Mouse (Mus musculus): Measurements from ENCODE around the gene Zfp872. TPM values are rescaled to one million over a fixed set of nuclear protein-coding genes. Genes with fewer than 3 reads are reported as not detected.
"Not testable (repeated sequence)": the region's sequence is repeated elsewhere in the genome, so short reads cannot be mapped to it uniquely, and the experiment has no call there.

Zfp872 gene
- 1.0 and 1.9 TPM in 2 replicates for polyA plus RNA-seq (2015; fragmentation: Nextera tagmentation; extraction: Ambion mirVana)

DNA sequence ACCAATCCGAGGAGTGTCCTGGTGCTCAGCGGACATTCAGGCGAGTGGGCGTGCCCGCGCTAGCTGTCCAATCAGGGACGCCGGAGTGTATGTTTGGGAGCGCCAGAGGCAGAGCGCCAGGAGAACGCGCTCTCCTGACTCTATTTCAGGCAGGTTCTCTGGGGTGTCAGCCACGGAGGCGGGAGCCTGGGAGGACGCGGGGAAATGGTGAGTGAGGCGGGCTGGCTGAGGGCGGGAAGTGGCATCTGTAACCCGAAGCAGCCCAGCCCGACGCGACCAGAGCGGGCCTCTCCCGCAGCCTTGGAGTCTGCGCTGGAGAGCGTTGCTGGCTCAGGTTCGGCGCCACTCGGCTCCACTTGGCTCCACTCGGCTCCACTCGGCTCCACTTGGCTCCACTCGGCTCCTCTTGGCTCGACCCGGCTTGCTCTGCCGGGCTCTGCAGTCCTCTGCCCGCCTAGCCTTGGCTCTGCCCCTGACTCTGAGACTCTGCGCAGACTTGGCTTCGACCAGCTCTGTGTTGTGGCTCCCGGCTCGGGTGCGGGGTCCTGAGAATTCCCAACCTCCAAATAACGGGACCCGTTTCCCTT is at the start of gene Zfp872:
TSS of gene Zfp872 (plus strand) at position 66 of the 587 bp plus-strand sequence.
- no peaks in the 10 kb centered on the region for H3K36me3 ChIP-seq (ENCODE audit: control insufficient read depth, insufficient read depth, low read length)
- no peak within 1 kb of the TSS for H3K27ac ChIP-seq (ENCODE audit: low read length)
- peak within 1 kb of the TSS; percentile 47 for H3K4me3 ChIP-seq (replicated peaks; ENCODE audit: low read length)
- peak within 1 kb of the TSS; percentile 66 for H3K4me2 ChIP-seq (ENCODE audit: low read depth, low read length)
- peaks cover 3% of the 10 kb centered on the region; the same call in 1 of the 2 replicates for H3K27me3 ChIP-seq (ENCODE audit: control insufficient read depth, insufficient read depth, low read length)
- H3K9ac ChIP-seq (ENCODE audit: low read length) = peak within 1 kb of the TSS; percentile 65
- no peaks in the 10 kb centered on the region for H3K4me1 ChIP-seq (ENCODE audit: control insufficient read depth, insufficient read depth, low read length)
- peak; percentile 80; the same call in 1 of the 2 replicates for ATAC-seq (ENCODE audit: insufficient read depth, low FRiP score)
- 0 out of 2 replicates have a peak, but pooled peaks cover 8% of the 10 kb centered on the region for H3K9me3 ChIP-seq (replicated peaks; ENCODE audit: control insufficient read depth, low read length)
- WGBS = 16% methylated on average over 43 of the region's 43 CpGs

DNA sequence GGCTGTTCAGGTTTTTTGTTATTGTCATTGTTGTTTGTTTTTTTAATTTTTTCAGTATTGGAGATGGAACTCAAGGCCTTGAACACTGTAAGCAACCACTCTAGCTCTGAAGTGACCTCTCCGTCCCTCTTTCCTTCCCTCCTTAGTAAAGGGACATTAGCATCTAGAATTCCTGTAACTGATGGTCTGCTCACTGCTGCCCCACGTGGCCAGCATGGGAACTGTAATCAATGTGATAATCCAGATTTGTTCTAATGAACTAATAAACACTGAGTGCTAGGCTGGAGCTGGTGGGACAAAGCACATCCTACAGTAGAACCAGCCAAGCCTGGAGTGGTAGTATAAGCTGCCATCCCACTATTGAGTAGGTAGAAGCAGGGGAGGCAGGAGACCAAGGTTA is 49.4 kb upstream of the Zfp872 start:
- ATAC-seq (ENCODE audit: insufficient read depth, low FRiP score) = no peak
- Histone ChIP-seq H3K27ac (ENCODE audit: low read length) (no peak overlapping the region), H3K36me3 (ENCODE audit: control insufficient read depth, insufficient read depth, low read length) (no peaks in the 10 kb centered on the region), H3K27me3 (ENCODE audit: control insufficient read depth, insufficient read depth, low read length) (no peaks in the 10 kb centered on the region), H3K4me3 (replicated peaks; ENCODE audit: low read length) (no peak overlapping the region), H3K4me1 (ENCODE audit: control insufficient read depth, insufficient read depth, low read length) (peaks cover 14% of the 10 kb centered on the region; the same call in 1 of the 2 replicates), H3K9ac (ENCODE audit: low read length) (no peak overlapping the region), H3K4me2 (ENCODE audit: low read depth, low read length) (no peak overlapping the region), H3K9me3 (replicated peaks; ENCODE audit: control insufficient read depth, low read length) (no peaks in the 10 kb centered on the region)
- 32% methylated on average over 2 of the region's 2 CpGs for WGBS

- Histone ChIP-seq H3K27me3 (ENCODE audit: control insufficient read depth, insufficient read depth, low read length) (no peaks in the 10 kb centered on the region), H3K27ac (ENCODE audit: low read length) (no peak overlapping the region), H3K4me3 (replicated peaks; ENCODE audit: low read length) (no peak overlapping the region), H3K4me1 (ENCODE audit: control insufficient read depth, insufficient read depth, low read length) (peaks cover 14% of the 10 kb centered on the region; the same call in 1 of the 2 replicates), H3K9me3 (replicated peaks; ENCODE audit: control insufficient read depth, low read length) (no peaks in the 10 kb centered on the region), H3K9ac (ENCODE audit: low read length) (no peak overlapping the region), H3K4me2 (ENCODE audit: low read depth, low read length) (no peak overlapping the region), H3K36me3 (ENCODE audit: control insufficient read depth, insufficient read depth, low read length) (no peaks in the 10 kb centered on the region)
- WGBS = 85% methylated on average over 5 of the region's 5 CpGs
- no peak for ATAC-seq (ENCODE audit: insufficient read depth, low FRiP score)
These were observed 48.1 kb upstream of the Zfp872 start for GRCm38 (mm10) chr9:22139746-22140145.

- Histone ChIP-seq H3K27ac (ENCODE audit: low read length) (no peak overlapping the region), H3K9me3 (replicated peaks; ENCODE audit: control insufficient read depth, low read length) (peaks cover 7% of the 10 kb centered on the region), H3K36me3 (ENCODE audit: control insufficient read depth, insufficient read depth, low read length) (0 out of 2 replicates have a peak, but pooled peaks cover 2% of the 10 kb centered on the region), H3K4me1 (ENCODE audit: control insufficient read depth, insufficient read depth, low read length) (no peaks in the 10 kb centered on the region), H3K4me2 (ENCODE audit: low read depth, low read length) (no peak overlapping the region), H3K9ac (ENCODE audit: low read length) (no peak overlapping the region), H3K27me3 (ENCODE audit: control insufficient read depth, insufficient read depth, low read length) (no peaks in the 10 kb centered on the region), H3K4me3 (replicated peaks; ENCODE audit: low read length) (no peak overlapping the region)
- 50% methylated on average over 17 of the region's 17 CpGs for WGBS
- peak; percentile 78; the same call in 1 of the 2 replicates for ATAC-seq (ENCODE audit: insufficient read depth, low FRiP score)
These were observed 44.5 kb upstream of the Zfp872 start for GRCm38 (mm10) chr9:22143108-22144037.

GRCm38 (mm10) chr9:22144304-22144965 is 43.5 kb upstream of the Zfp872 start:
- no peak for ATAC-seq (ENCODE audit: insufficient read depth, low FRiP score)
- H3K9ac ChIP-seq (ENCODE audit: low read length) = no peak overlapping the region

GRCm38 (mm10) chr9:22149426-22150248 is 38.3 kb upstream of the Zfp872 start:
- Histone ChIP-seq H3K36me3 (ENCODE audit: control insufficient read depth, insufficient read depth, low read length) (0 out of 2 replicates have a peak, but pooled peaks cover 2% of the 10 kb centered on the region), H3K27ac (ENCODE audit: low read length) (no peak overlapping the region), H3K9ac (ENCODE audit: low read length) (no peak overlapping the region), H3K27me3 (ENCODE audit: control insufficient read depth, insufficient read depth, low read length) (no peaks in the 10 kb centered on the region), H3K4me1 (ENCODE audit: control insufficient read depth, insufficient read depth, low read length) (no peaks in the 10 kb centered on the region), H3K9me3 (replicated peaks; ENCODE audit: control insufficient read depth, low read length) (peaks cover 7% of the 10 kb centered on the region), H3K4me3 (replicated peaks; ENCODE audit: low read length) (no peak overlapping the region), H3K4me2 (ENCODE audit: low read depth, low read length) (no peak overlapping the region)
- ATAC-seq (ENCODE audit: insufficient read depth, low FRiP score) = peak; percentile 78
- WGBS = 69% methylated on average over 20 of the region's 20 CpGs

More at GRCm38 (mm10) chr9:22144304-22144965, 43.5 kb upstream of the Zfp872 start:
- Histone ChIP-seq H3K4me3 (replicated peaks; ENCODE audit: low read length) (no peak overlapping the region), H3K4me1 (ENCODE audit: control insufficient read depth, insufficient read depth, low read length) (no peaks in the 10 kb centered on the region), H3K4me2 (ENCODE audit: low read depth, low read length) (no peak overlapping the region), H3K27me3 (ENCODE audit: control insufficient read depth, insufficient read depth, low read length) (no peaks in the 10 kb centered on the region), H3K27ac (ENCODE audit: low read length) (no peak overlapping the region), H3K36me3 (ENCODE audit: control insufficient read depth, insufficient read depth, low read length) (0 out of 2 replicates have a peak, but pooled peaks cover 2% of the 10 kb centered on the region), H3K9me3 (replicated peaks; ENCODE audit: control insufficient read depth, low read length) (peaks cover 7% of the 10 kb centered on the region)
- WGBS = 82% methylated on average over 7 of the region's 8 CpGs

DNA sequence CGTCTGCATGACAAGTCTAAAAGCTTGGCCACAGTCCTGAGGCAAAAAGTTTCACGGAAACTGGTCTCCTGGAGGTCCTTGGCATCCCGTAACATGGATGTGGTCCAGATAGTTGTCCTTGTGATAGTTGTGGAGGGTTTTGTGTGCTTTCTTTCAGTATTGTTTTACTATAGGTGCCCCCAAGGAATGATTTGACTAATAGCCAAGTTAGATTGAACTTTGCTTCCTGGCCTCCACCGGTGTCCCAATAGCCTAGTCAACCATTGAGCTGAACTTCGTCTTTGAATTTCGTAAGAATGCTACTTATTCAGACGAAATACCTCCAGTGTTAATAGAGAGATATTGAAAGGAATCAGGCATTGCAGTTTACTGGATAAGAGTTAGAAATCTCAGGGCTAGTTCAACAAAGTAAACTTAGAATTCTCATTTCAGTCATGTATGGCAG is 37.6 kb upstream of the Zfp872 start:
- H3K27me3 ChIP-seq (ENCODE audit: control insufficient read depth, insufficient read depth, low read length); H3K27ac ChIP-seq (ENCODE audit: low read length); H3K4me3 ChIP-seq (replicated peaks; ENCODE audit: low read length); ATAC-seq (ENCODE audit: insufficient read depth, low FRiP score); H3K36me3 ChIP-seq (ENCODE audit: control insufficient read depth, insufficient read depth, low read length); H3K4me2 ChIP-seq (ENCODE audit: low read depth, low read length); H3K4me1 ChIP-seq (ENCODE audit: control insufficient read depth, insufficient read depth, low read length); H3K9me3 ChIP-seq (replicated peaks; ENCODE audit: control insufficient read depth, low read length); H3K9ac ChIP-seq (ENCODE audit: low read length): not testable (repeated sequence)
- WGBS = 84% methylated on average over 7 of the region's 7 CpGs

- Histone ChIP-seq H3K4me1 (ENCODE audit: control insufficient read depth, insufficient read depth, low read length) (no peaks in the 10 kb centered on the region), H3K36me3 (ENCODE audit: control insufficient read depth, insufficient read depth, low read length) (0 out of 2 replicates have a peak, but pooled peaks cover 2% of the 10 kb centered on the region), H3K9ac (ENCODE audit: low read length) (no peak overlapping the region), H3K9me3 (replicated peaks; ENCODE audit: control insufficient read depth, low read length) (peaks cover 7% of the 10 kb centered on the region), H3K27ac (ENCODE audit: low read length) (no peak overlapping the region), H3K27me3 (ENCODE audit: control insufficient read depth, insufficient read depth, low read length) (no peaks in the 10 kb centered on the region), H3K4me3 (replicated peaks; ENCODE audit: low read length) (no peak overlapping the region), H3K4me2 (ENCODE audit: low read depth, low read length) (no peak overlapping the region)
- no peak for ATAC-seq (ENCODE audit: insufficient read depth, low FRiP score)
- 73% methylated on average over 2 of the region's 2 CpGs for WGBS
These were observed 36.9 kb upstream of the Zfp872 start for GRCm38 (mm10) chr9:22150946-22151345.

Data from stomach, embryonic 16.5 days (tissue).